Mouse (Mus musculus) ES-Bruce4 (cell line): Measurements from ENCODE around the gene Park7. TPM values are rescaled to one million over a fixed set of nuclear protein-coding genes. Genes with fewer than 3 reads are reported as not detected.
"Not testable (repeated sequence)": the region's sequence is repeated elsewhere in the genome, so short reads cannot be mapped to it uniquely, and the experiment has no call there.

Experiments used
- H3K27ac ChIP-seq: 2 replicates; pipeline ENCODE4 v1.5.1; 2012; ENCODE audit warnings: low read length, inconsistent platforms; ENCODE audit not compliant: insufficient read depth
- H3K27me3 ChIP-seq: 2 replicates; pipeline ENCODE4 v1.6.1; 2012; ENCODE audit warnings: mild to moderate bottlenecking, low read length, inconsistent platforms; ENCODE audit not compliant: control insufficient read depth, poor library complexity, insufficient read depth, severe bottlenecking
- H3K36me3 ChIP-seq: 2 replicates; pipeline ENCODE4 v1.6.1; 2012; ENCODE audit warnings: inconsistent platforms, mild to moderate bottlenecking, low read length, moderate library complexity; ENCODE audit not compliant: control insufficient read depth, poor library complexity, insufficient read depth, severe bottlenecking
- H3K4me1 ChIP-seq: one replicate; pipeline ENCODE4 v1.8.1; 2011; ENCODE audit warnings: low read length; ENCODE audit not compliant: control insufficient read depth, insufficient read depth
- H3K4me3 ChIP-seq: 2 replicates; pipeline ENCODE4 v1.5.1; 2011; ENCODE audit warnings: low read depth, mild to moderate bottlenecking, low read length
- H3K9ac ChIP-seq: 2 replicates; pipeline ENCODE4 v1.6.1; 2012; ENCODE audit warnings: low read depth, mild to moderate bottlenecking, inconsistent platforms; ENCODE audit not compliant: poor library complexity, severe bottlenecking
- H3K9me3 ChIP-seq: replicated peaks from 2 replicates; pipeline ENCODE4 v1.6.1; 2012; ENCODE audit warnings: mild to moderate bottlenecking, low read length, inconsistent platforms; ENCODE audit not compliant: control insufficient read depth, poor library complexity, insufficient read depth, severe bottlenecking
- CTCF ChIP-seq: IDR thresholded peaks from one replicate; pipeline ENCODE4 v1.8.1; 2011; ENCODE audit warnings: low read depth, low read length
- EP300 ChIP-seq: IDR thresholded peaks from 2 replicates; pipeline ENCODE4 v1.6.1; 2011; ENCODE audit warnings: low read depth, low read length; ENCODE audit not compliant: insufficient read depth
- POLR2A ChIP-seq: IDR thresholded peaks from one replicate; pipeline ENCODE4 v1.8.1; 2011; ENCODE audit warnings: low read length; ENCODE audit not compliant: insufficient read depth
- polyA plus RNA-seq: library from polyadenylated mRNA; stranded (reverse); fragments of >200 nt; gene quantifications from 2 replicates; pipeline ENCODE4 v1.2.4, GENCODE M21; 2011; ENCODE audit warnings: low read depth; ENCODE audit not compliant: missing spikeins, insufficient read depth, insufficient read length

The Park7 gene
- polyA plus RNA-seq, 1 experiment: 215 TPM

GRCm38 (mm10) chr4:150875393-150875792 is 38.8 kb downstream of the Park7 start:
- Histone ChIP-seq H3K27ac (no peak overlapping the region), H3K4me3 (no peak overlapping the region), H3K9ac (no peak overlapping the region), H3K36me3 (no peaks in the 10 kb centered on the region), H3K9me3 (no peaks in the 10 kb centered on the region), H3K27me3 (no peaks in the 10 kb centered on the region), H3K4me1 (no peaks in the 10 kb centered on the region)
- TF ChIP-seq CTCF: no peak
- TF ChIP-seq POLR2A: no peak
- no peak for TF ChIP-seq EP300

DNA sequence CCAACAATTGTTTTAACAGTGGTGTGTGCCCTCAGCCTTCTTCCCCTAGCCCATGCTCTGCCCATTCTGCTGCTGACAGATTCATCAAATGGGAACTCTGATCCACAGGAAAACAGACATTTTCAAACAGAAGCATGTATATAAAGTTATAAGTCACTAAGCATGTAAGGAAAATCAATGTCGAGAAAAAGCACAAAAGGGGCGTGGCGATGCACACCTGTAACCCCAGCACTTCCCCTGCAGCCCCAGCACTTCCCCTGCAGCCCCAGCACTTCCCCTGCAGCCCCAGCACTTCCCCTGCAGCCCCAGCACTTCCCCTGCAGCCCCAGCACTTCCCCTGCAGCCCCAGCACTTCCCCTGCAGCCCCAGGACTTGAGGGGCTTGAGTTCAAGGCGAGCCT is 39.8 kb downstream of the Park7 start:
- not testable (repeated sequence) for H3K27ac ChIP-seq, H3K27me3 ChIP-seq, H3K4me1 ChIP-seq, H3K9ac ChIP-seq, H3K4me3 ChIP-seq, H3K36me3 ChIP-seq, H3K9me3 ChIP-seq

DNA sequence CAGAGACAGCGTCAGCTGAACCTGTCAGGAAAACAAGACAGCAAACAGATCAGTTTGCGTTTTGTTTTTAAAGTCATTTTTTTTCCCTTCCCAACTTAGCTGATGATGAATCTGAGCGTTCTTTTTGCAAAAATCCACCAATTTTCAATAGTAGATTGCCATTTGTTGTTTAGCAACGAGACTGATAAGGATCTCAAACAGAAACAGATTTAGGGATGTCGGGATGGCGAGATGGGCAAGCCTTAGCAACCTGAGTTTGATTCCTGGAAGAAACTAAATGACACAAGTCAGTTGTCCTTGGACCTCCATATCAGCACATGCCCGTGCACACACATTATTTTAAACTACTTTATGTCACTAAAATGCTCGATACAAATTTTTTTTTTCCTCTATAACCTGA is 41.6 kb downstream of the Park7 start:
- Histone ChIP-seq H3K27ac (no peak overlapping the region), H3K27me3 (no peaks in the 10 kb centered on the region), H3K4me1 (no peaks in the 10 kb centered on the region), H3K9ac (no peak overlapping the region), H3K4me3 (no peak overlapping the region), H3K36me3 (0 out of 2 replicates have a peak, but pooled peaks cover 4% of the 10 kb centered on the region), H3K9me3 (no peaks in the 10 kb centered on the region)
- no peak for TF ChIP-seq EP300
- TF ChIP-seq CTCF: no peak
- no peak for TF ChIP-seq POLR2A

DNA sequence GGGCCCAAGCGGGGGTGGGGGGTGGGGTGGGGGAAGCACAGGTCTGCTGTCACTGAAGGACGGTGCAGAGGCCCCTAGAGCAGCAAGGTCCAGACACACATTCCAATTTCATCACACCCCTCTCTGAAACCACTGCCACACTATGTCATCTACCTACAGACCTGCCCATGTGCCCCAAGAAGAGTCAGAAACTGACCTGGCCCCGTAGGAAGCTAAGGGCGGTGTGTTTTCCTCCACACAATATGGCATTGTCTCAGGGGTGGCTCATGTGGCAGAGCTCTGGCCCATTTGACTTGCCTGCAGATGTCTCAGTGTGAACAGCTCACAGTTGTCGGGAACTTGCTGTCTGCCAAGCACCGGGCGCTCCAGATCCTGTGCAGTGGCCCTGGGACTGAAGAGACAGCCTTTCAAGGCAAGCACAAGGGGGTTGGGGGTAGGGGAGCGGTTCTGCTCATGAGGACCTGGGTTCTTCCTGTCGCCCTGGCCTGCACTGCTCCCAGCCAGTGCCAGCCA is 42.0 kb downstream of the Park7 start:
- no peaks in the 10 kb centered on the region for H3K4me1 ChIP-seq
- no peak for TF ChIP-seq POLR2A
- no peak overlapping the region for H3K4me3 ChIP-seq
- H3K27ac ChIP-seq: no peak overlapping the region
- no peak overlapping the region for H3K9ac ChIP-seq
- no peaks in the 10 kb centered on the region for H3K9me3 ChIP-seq
- H3K27me3 ChIP-seq: no peaks in the 10 kb centered on the region
- H3K36me3 ChIP-seq: 0 out of 2 replicates have a peak, but pooled peaks cover 7% of the 10 kb centered on the region

- H3K4me3 ChIP-seq: no peak overlapping the region
- no peaks in the 10 kb centered on the region for H3K9me3 ChIP-seq
- no peaks in the 10 kb centered on the region for H3K4me1 ChIP-seq
- TF ChIP-seq CTCF (no peak), EP300 (0 out of 2 replicates have a peak, but pooled peaks have one; percentile 14)
- no peaks in the 10 kb centered on the region for H3K27me3 ChIP-seq
- no peak overlapping the region for H3K9ac ChIP-seq
- no peak overlapping the region for H3K27ac ChIP-seq
- peaks cover 12% of the 10 kb centered on the region for H3K36me3 ChIP-seq
Measured at GRCm38 (mm10) chr4:150871392-150872138, 42.7 kb downstream of the Park7 start.

GRCm38 (mm10) chr4:150870963-150871391 is 43.3 kb downstream of the Park7 start:
- Histone ChIP-seq H3K36me3 (peaks cover 18% of the 10 kb centered on the region), H3K27ac (no peak overlapping the region), H3K4me3 (no peak overlapping the region), H3K9ac (no peak overlapping the region), H3K27me3 (no peaks in the 10 kb centered on the region), H3K9me3 (no peaks in the 10 kb centered on the region), H3K4me1 (no peaks in the 10 kb centered on the region)
- no peak for TF ChIP-seq CTCF
- TF ChIP-seq POLR2A: no peak
- TF ChIP-seq EP300: no peak
